Mouse (Mus musculus) stomach, postnatal 0 days (tissue): ENCODE data around the gene Cpxm2.

Source experiments
- CTCF ChIP-seq: IDR thresholded peaks from 2 replicates; pipeline ENCODE4 v1.5.1; 2016; ENCODE audit warnings: antibody characterized with exemption, low read depth, mild to moderate bottlenecking, moderate library complexity
- EP300 ChIP-seq: optimal IDR thresholded peaks from 2 replicates; pipeline ENCODE3; 2016; ENCODE audit warnings: antibody characterized with exemption

- TF ChIP-seq CTCF = no peak
- TF ChIP-seq EP300 = no peak
These were observed 49.6 kb upstream of the Cpxm2 start for GRCm38 (mm10) chr7:132204073-132204612.
